Mouse (Mus musculus) cerebellum, adult 18-20 months (tissue): ENCODE measurements at regions not wholly inside any gene's neighbourhood (a gene's known extent, or its start where the extent isn't known, plus 50 kb on each side); places are given as distances from the start of the nearest gene placed in this dataset.

ENCODE experiments used
- DNase-seq, 2 experiments: peaks; one replicate each; pipeline ENCODE4 v3.0.0; 2021

DNA sequence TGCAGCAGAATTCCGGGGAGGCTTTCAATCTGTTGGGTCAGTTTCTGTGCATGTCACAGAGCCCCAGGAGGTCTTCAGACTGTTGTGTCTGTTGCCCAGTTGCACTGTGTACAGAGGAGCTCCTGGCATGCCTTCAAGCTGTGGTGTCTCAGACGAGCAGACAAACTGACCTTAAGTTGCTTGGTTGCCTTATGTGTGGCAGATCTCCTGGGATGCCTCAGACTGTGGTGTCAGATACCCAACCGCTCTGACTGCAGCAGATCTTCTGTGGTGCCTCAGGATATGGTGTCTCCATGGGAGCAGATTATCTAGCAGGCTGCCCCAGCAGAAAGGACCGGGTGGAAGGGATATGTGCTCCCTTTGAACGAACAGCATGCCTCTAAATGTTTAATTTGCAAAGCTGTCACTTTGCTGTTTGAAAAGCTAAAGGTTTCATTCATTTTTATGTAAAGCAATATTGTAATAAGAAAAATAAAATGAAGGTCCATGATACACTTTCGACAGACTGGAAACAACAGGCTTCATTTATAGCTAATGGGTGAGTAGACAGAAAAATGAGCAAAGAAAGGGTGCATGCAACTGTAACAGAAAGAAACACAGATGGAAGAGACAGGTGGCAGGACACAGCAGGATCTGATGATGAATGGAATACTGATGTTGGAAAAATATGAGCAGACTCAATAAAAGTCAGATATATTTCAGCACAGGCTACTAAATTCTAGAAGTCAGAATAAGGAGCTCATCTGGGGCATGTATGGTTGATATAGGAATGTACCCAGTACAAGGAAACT is 1060.0 kb downstream of the Serpinb8 start:
- DNase-seq, result peak; percentile 12 to 15

DNA sequence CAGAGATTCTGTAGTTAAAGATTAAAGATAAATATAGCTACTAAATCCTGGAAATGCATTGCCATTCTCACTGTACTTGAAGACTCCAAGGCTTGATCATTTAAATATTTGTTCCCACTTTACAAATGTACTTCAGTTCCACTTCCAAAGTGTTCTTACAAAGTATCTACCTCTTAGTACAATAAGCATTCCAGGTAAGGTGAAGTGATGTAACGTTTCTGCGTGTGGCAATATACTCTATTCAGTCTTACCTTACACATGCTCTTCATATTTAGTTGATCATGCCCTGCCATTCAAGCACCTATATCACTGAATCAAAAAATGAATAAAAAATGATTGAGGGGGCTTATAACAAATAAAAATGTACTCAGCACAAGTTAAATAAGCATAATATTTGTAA is 1081.2 kb downstream of the Serpinb8 start:
- no peak for DNase-seq
